Mouse (Mus musculus) midbrain, embryonic 12.5 days (tissue): ENCODE data around the gene Zfp296. TPM values are rescaled to one million over a fixed set of nuclear protein-coding genes. Genes with fewer than 3 reads are reported as not detected.
"Not testable (repeated sequence)": the region's sequence is repeated elsewhere in the genome, so short reads cannot be mapped to it uniquely, and the experiment has no call there.

Experiments used
- ATAC-seq: fragments of 200-750 bp; cut with Nextera tagmentation; 2 replicates; pipeline ENCODE4 v1.8.0; 2017; ENCODE audit warnings: low read depth, moderate TSS enrichment, moderate library complexity; ENCODE audit not compliant: low FRiP score
- H3K27ac ChIP-seq: fragments of 300-500 bp; sonication (generic); replicated peaks from 2 replicates; pipeline ENCODE4 v1.5.1; 2016; ENCODE audit warnings: mild to moderate bottlenecking
- H3K27me3 ChIP-seq: fragments of 300-500 bp; sonication (generic); 2 replicates; pipeline ENCODE4 v1.6.1; 2016; ENCODE audit warnings: mild to moderate bottlenecking
- H3K36me3 ChIP-seq: fragments of 300-500 bp; sonication (generic); 2 replicates; pipeline ENCODE4 v1.6.1; 2016
- H3K4me1 ChIP-seq: fragments of 300-500 bp; sonication (generic); 2 replicates; pipeline ENCODE4 v1.6.1; 2016
- H3K4me2 ChIP-seq: fragments of 300-500 bp; sonication (generic); replicated peaks from 2 replicates; pipeline ENCODE4 v1.6.1; 2016; ENCODE audit warnings: mild to moderate bottlenecking, moderate library complexity
- H3K4me3 ChIP-seq: fragments of 300-500 bp; sonication (generic); 2 replicates; pipeline ENCODE4 v1.5.1; 2016; ENCODE audit warnings: mild to moderate bottlenecking
- H3K9ac ChIP-seq: fragments of 300-500 bp; sonication (generic); replicated peaks from 2 replicates; pipeline ENCODE4 v1.6.1; 2016; ENCODE audit warnings: mild to moderate bottlenecking, moderate library complexity
- H3K9me3 ChIP-seq: fragments of 300-500 bp; sonication (generic); 2 replicates; pipeline ENCODE4 v1.6.1; 2016; ENCODE audit warnings: mild to moderate bottlenecking
- whole genome bisulfite sequencing: fragments of 180-500 bp; shearing (Covaris S2); methylation state at CpG from one replicate; pipeline ENCODE4 v1.1.7; 2016; 5-methylcytosine and 5-hydroxymethylcytosine counted together
- polyA plus RNA-seq: library from polyadenylated mRNA; unstranded; fragments of >200 nt; fragmentation: Nextera tagmentation; extraction: Ambion mirVana; gene quantifications from 2 replicates; pipeline ENCODE4 v1.2.1, GENCODE M21; 2016

Zfp296 gene
- polyA plus RNA-seq, 1 experiment from 2014 or later = 0.27 TPM

GRCm38 (mm10) chr7:19586269-19586668 lies 9.2 kb downstream of the Zfp296 start:
- H3K4me1 ChIP-seq = no peaks in the 10 kb centered on the region
- no peak overlapping the region for H3K4me2 ChIP-seq
- H3K9me3 ChIP-seq = no peaks in the 10 kb centered on the region; the same call in 1 of the 2 replicates
- WGBS = 72% methylated on average over 46 of the region's 46 CpGs
- H3K27me3 ChIP-seq = no peaks in the 10 kb centered on the region
- no peak overlapping the region for H3K9ac ChIP-seq
- peaks cover 99% of the 10 kb centered on the region for H3K36me3 ChIP-seq
- no peak overlapping the region for H3K27ac ChIP-seq
- H3K4me3 ChIP-seq = no peak overlapping the region
- no peak for ATAC-seq

- H3K9me3 ChIP-seq = no peaks in the 10 kb centered on the region; the same call in 1 of the 2 replicates
- H3K4me1 ChIP-seq = no peaks in the 10 kb centered on the region
- no peak for ATAC-seq
- H3K36me3 ChIP-seq = peaks cover 99% of the 10 kb centered on the region
- H3K9ac ChIP-seq = no peak overlapping the region
- H3K27ac ChIP-seq = no peak overlapping the region
- 44% methylated on average over 3 of the region's 3 CpGs for whole genome bisulfite sequencing
- no peak overlapping the region for H3K4me3 ChIP-seq
- no peaks in the 10 kb centered on the region for H3K27me3 ChIP-seq
- H3K4me2 ChIP-seq = no peak overlapping the region
Observed at GRCm38 (mm10) chr7:19589207-19589606, 12.1 kb downstream of the Zfp296 start.

GRCm38 (mm10) chr7:19589917-19590316 lies 12.8 kb downstream of the Zfp296 start:
- 65% methylated on average over 3 of the region's 3 CpGs for WGBS
- Histone ChIP-seq H3K9ac (no peak overlapping the region), H3K4me3 (no peak overlapping the region), H3K36me3 (peaks cover 97% of the 10 kb centered on the region), H3K9me3 (no peaks in the 10 kb centered on the region; the same call in 1 of the 2 replicates), H3K27ac (no peak overlapping the region), H3K27me3 (no peaks in the 10 kb centered on the region), H3K4me2 (no peak overlapping the region), H3K4me1 (no peaks in the 10 kb centered on the region)
- peak; percentile 39; the same call in 1 of the 2 replicates for ATAC-seq

GRCm38 (mm10) chr7:19593061-19593730 lies 16.1 kb downstream of the Zfp296 start:
- H3K4me2 ChIP-seq = no peak overlapping the region
- no peaks in the 10 kb centered on the region for H3K27me3 ChIP-seq
- H3K9ac ChIP-seq = no peak overlapping the region
- ATAC-seq = no peak
- peaks cover 91% of the 10 kb centered on the region for H3K36me3 ChIP-seq
- H3K9me3 ChIP-seq = no peaks in the 10 kb centered on the region
- H3K4me3 ChIP-seq = no peak overlapping the region
- H3K27ac ChIP-seq = no peak overlapping the region
- no peaks in the 10 kb centered on the region for H3K4me1 ChIP-seq
- WGBS = 91% methylated on average over 10 of the region's 10 CpGs

- Histone ChIP-seq H3K9ac (0 out of 2 replicates have a peak overlapping the region, but pooled peaks have one; percentile 11), H3K9me3 (no peaks in the 10 kb centered on the region), H3K4me2 (no peak overlapping the region), H3K27me3 (no peaks in the 10 kb centered on the region), H3K4me1 (peaks cover 20% of the 10 kb centered on the region), H3K36me3 (peaks cover 58% of the 10 kb centered on the region), H3K4me3 (no peak overlapping the region), H3K27ac (no peak overlapping the region)
- WGBS = 56% methylated on average over 5 of the region's 5 CpGs
- ATAC-seq = no peak
Observed at GRCm38 (mm10) chr7:19600562-19600961, 23.5 kb downstream of the Zfp296 start.

- Histone ChIP-seq H3K4me3 (peak overlapping the region; percentile 98), H3K9me3 (no peaks in the 10 kb centered on the region), H3K4me1 (peaks cover 20% of the 10 kb centered on the region), H3K9ac (peak overlapping the region; percentile 98; the same call in 1 of the 2 replicates), H3K27ac (no peak overlapping the region), H3K27me3 (no peaks in the 10 kb centered on the region), H3K36me3 (peaks cover 40% of the 10 kb centered on the region), H3K4me2 (peak overlapping the region; percentile 95)
- no peak for ATAC-seq
- 87% methylated on average over 12 of the region's 12 CpGs for WGBS
Observed at GRCm38 (mm10) chr7:19603055-19603454, 26.0 kb downstream of the Zfp296 start.

GRCm38 (mm10) chr7:19603849-19604605 lies 26.9 kb downstream of the Zfp296 start, which contains the start of gene Clasrp:
Gene Clasrp (minus strand): TSS chr7:19604486.
- ATAC-seq = peak; percentile 96
- peak within 1 kb of the TSS; percentile 98 for H3K4me3 ChIP-seq
- WGBS = 2% methylated on average over 57 of the region's 57 CpGs

GRCm38 (mm10) chr7:19604606-19605214 lies 27.6 kb downstream of the Zfp296 start:
- H3K4me1 ChIP-seq = peaks cover 20% of the 10 kb centered on the region
- ATAC-seq, H3K9me3 ChIP-seq, H3K9ac ChIP-seq, H3K27me3 ChIP-seq: not testable (repeated sequence)
- 62% methylated on average over 10 of the region's 10 CpGs for WGBS
- peak overlapping the region; percentile 98 for H3K4me3 ChIP-seq
- peaks cover 24% of the 10 kb centered on the region for H3K36me3 ChIP-seq
- peak overlapping the region; percentile 95 for H3K4me2 ChIP-seq
- peak overlapping the region; percentile 70 for H3K27ac ChIP-seq

More at GRCm38 (mm10) chr7:19603849-19604605, 26.9 kb downstream of the Zfp296 start, which contains the start of gene Clasrp:
- Histone ChIP-seq H3K36me3 (peaks cover 31% of the 10 kb centered on the region), H3K27me3 (no peaks in the 10 kb centered on the region), H3K27ac (peak within 1 kb of the TSS; percentile 70), H3K9me3 (no peaks in the 10 kb centered on the region), H3K4me2 (peak within 1 kb of the TSS; percentile 95), H3K4me1 (peaks cover 20% of the 10 kb centered on the region), H3K9ac (peak within 1 kb of the TSS; percentile 98)

- WGBS = 84% methylated on average over 5 of the region's 5 CpGs
- Histone ChIP-seq H3K9me3 (no peaks in the 10 kb centered on the region), H3K9ac (no peak overlapping the region), H3K27ac (no peak overlapping the region), H3K27me3 (no peaks in the 10 kb centered on the region), H3K4me3 (no peak overlapping the region), H3K4me1 (peaks cover 16% of the 10 kb centered on the region), H3K36me3 (0 out of 2 replicates have a peak, but pooled peaks cover under 1% of the 10 kb centered on the region), H3K4me2 (no peak overlapping the region)
- ATAC-seq = no peak
Observed at GRCm38 (mm10) chr7:19607291-19607690, 30.2 kb downstream of the Zfp296 start.

- Histone ChIP-seq H3K4me3 (no peak overlapping the region), H3K27ac (no peak overlapping the region), H3K9ac (no peak overlapping the region), H3K27me3 (no peaks in the 10 kb centered on the region), H3K4me2 (no peak overlapping the region), H3K4me1 (no peaks in the 10 kb centered on the region), H3K36me3 (no peaks in the 10 kb centered on the region), H3K9me3 (no peaks in the 10 kb centered on the region)
- no peak for ATAC-seq
- 91% methylated on average over 9 of the region's 12 CpGs for WGBS
Observed at GRCm38 (mm10) chr7:19609641-19610332, 32.7 kb downstream of the Zfp296 start.

- Histone ChIP-seq H3K4me2 (no peak overlapping the region), H3K4me1 (no peaks in the 10 kb centered on the region)
- 69% methylated on average over 5 of the region's 5 CpGs for WGBS
Observed at GRCm38 (mm10) chr7:19610969-19611368, 33.9 kb downstream of the Zfp296 start.

More at GRCm38 (mm10) chr7:19610969-19611368, 33.9 kb downstream of the Zfp296 start:
- Histone ChIP-seq H3K36me3 (no peaks in the 10 kb centered on the region), H3K9ac (no peak overlapping the region), H3K27ac (no peak overlapping the region), H3K9me3 (no peaks in the 10 kb centered on the region), H3K4me3 (no peak overlapping the region), H3K27me3 (no peaks in the 10 kb centered on the region)
- ATAC-seq = no peak
